Mouse (Mus musculus) ovary, postnatal 36 days (tissue): ENCODE results near the gene Hoxd4.

Experiments
- DNase-seq: peaks from one replicate; pipeline ENCODE4 v3.0.0; 2022; ENCODE audit warnings: low spot score, mixed read lengths

The Hoxd4 gene

GRCm38 (mm10) chr2:74728303-74728680, 16.6 kb downstream of the Hoxd4 start:
- peak; percentile 4 for DNase-seq

- no peak for DNase-seq
Measured at GRCm38 (mm10) chr2:74730331-74730730, 18.6 kb downstream of the Hoxd4 start.

GRCm38 (mm10) chr2:74731055-74731454, 19.3 kb downstream of the Hoxd4 start:
- DNase-seq, result no peak

- no peak for DNase-seq
Measured at GRCm38 (mm10) chr2:74731799-74732512, 20.2 kb downstream of the Hoxd4 start.

GRCm38 (mm10) chr2:74732513-74733316, 21.0 kb downstream of the Hoxd4 start:
- peak; percentile 6 for DNase-seq

- no peak for DNase-seq
Measured at GRCm38 (mm10) chr2:74733317-74733661, 21.6 kb downstream of the Hoxd4 start.

GRCm38 (mm10) chr2:74733765-74734164, 22.0 kb downstream of the Hoxd4 start:
- DNase-seq, result peak; percentile 4

GRCm38 (mm10) chr2:74734451-74734850, 22.7 kb downstream of the Hoxd4 start:
- peak; percentile 3 for DNase-seq

GRCm38 (mm10) chr2:74734996-74735811, 23.5 kb downstream of the Hoxd4 start:
- DNase-seq, result peak; percentile 3

GRCm38 (mm10) chr2:74735851-74736687, 24.3 kb downstream of the Hoxd4 start:
- peak; percentile 5 for DNase-seq

GRCm38 (mm10) chr2:74736688-74737577, 25.2 kb downstream of the Hoxd4 start:
- no peak for DNase-seq

GRCm38 (mm10) chr2:74737578-74738070, 25.9 kb downstream of the Hoxd4 start:
- DNase-seq, result peak; percentile 2

- peak; percentile 3 for DNase-seq
Measured at GRCm38 (mm10) chr2:74738623-74739475, 27.1 kb downstream of the Hoxd4 start.

- DNase-seq, result no peak
Measured at GRCm38 (mm10) chr2:74739476-74739800, 27.7 kb downstream of the Hoxd4 start.

GRCm38 (mm10) chr2:74739869-74740268, 28.1 kb downstream of the Hoxd4 start:
- DNase-seq, result peak; percentile 3

GRCm38 (mm10) chr2:74740311-74741091, 28.8 kb downstream of the Hoxd4 start:
- DNase-seq, result peak; percentile 26

GRCm38 (mm10) chr2:74741252-74741978, 29.7 kb downstream of the Hoxd4 start:
- no peak for DNase-seq

GRCm38 (mm10) chr2:74741979-74742277, 30.2 kb downstream of the Hoxd4 start:
- no peak for DNase-seq
